Mouse (Mus musculus) ES-CJ7 (cell line): Measurements from ENCODE around the gene Hmbs.
"Not testable (repeated sequence)": the region's sequence is repeated elsewhere in the genome, so short reads cannot be mapped to it uniquely, and the experiment has no call there.

ENCODE experiments used
- DNase-seq: peaks from one replicate; pipeline ENCODE4 v3.0.0; 2011; ENCODE audit warnings: low read depth, low spot score

Gene Hmbs

DNA sequence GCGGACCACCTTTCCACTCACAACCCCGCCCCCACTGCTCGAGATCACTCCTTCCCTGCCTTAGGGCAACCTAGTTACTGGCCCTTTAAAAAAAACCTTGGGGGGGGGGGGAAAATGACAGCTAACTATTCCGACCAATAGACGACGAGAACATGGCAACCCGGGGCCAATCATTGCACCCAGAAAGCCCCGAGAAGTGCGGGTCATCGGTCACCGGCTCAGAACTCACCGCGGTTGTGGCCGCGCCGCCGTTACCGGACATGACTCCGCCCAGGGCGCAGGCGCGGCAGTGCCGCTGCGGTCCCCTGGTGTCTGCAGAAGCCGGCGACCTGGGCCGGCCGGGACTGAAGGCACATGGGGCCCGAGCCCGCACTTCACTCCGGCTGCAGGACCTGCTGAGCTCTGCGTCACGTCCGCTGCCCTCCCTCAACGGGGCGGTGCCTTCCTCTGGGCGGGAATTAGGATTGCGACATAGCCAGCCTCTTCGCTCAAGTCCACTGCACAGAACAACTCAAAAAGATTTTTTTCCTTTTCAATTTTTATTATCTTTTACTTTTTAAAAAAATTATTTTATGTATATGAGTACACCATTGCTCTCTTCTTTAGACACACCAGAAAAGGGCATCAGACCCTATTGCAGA, at the start of gene Hmbs:
Gene Hmbs, minus strand, starts transcription at position 448 of the 641 bp plus-strand sequence.
- peak; percentile 87 for DNase-seq

DNA sequence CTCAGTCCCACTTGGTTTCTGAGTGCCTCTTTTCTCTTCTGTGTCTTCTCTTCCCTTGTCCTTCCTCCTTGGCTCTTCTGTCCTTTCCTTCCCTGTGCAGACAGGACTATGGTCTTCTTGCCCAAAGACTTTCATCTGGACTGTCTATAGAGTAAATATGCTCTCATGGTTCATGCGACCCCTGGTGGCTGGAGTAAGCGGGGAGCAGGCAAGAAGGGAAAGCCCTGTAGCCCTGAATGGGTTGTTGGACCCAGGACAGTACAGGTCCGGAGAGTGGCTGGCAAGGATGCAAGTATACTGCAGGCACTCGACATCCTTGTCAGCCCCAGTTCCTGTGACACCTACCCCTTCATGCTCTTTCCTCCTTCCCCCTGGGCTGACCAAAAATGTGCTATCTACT, 47.4 kb upstream of the Hmbs start:
- DNase-seq = peak; percentile 67

GRCm38 (mm10) chr9:44389273-44389672, 45.2 kb upstream of the Hmbs start:
- DNase-seq = peak; percentile 73

GRCm38 (mm10) chr9:44387221-44387620, 43.2 kb upstream of the Hmbs start:
- no peak for DNase-seq

DNA sequence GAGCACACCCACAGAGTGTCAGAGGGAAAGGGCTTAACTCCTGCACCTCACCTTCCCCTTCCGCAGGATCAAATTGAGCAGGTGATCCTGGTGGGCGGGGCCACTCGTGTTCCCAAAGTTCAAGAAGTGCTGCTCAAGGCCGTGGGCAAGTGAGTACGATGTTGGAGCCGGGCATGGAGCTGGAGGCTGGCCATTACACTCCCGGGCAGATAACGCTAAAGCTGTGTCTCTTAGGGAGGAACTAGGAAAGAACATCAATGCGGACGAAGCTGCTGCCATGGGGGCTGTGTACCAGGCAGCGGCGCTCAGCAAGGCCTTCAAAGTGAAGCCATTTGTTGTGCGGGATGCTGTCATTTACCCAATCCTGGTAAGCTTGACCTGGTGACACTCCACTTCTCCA, 40.6 kb upstream of the Hmbs start:
- DNase-seq = no peak

GRCm38 (mm10) chr9:44379862-44380261, 35.8 kb upstream of the Hmbs start:
- DNase-seq = no peak

GRCm38 (mm10) chr9:44379054-44379834, 35.2 kb upstream of the Hmbs start, which contains the start of gene Hyou1:
Gene Hyou1 (plus strand): TSS chr9:44379490.
- DNase-seq = peak; percentile 98

GRCm38 (mm10) chr9:44378153-44378730, 34.2 kb upstream of the Hmbs start:
- no peak for DNase-seq

DNA sequence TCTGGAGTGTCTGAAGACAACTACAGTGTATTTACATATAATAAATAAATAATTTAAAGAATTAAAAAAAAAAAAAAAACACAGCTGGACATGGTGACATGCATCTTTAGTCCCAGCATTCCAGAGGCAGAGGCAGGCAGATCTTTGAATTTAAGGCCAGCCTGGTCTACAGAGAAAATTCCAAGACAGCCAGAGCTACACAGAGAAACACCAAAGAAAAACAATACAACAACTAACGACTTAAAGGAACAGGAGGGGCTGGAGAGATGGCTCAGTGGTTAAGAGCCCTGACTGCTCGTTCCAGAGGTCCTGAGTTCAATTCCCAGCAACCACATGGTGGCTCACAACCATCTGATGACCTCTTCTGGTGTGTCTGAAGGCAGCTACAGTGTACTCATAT, 33.3 kb upstream of the Hmbs start:
- DNase-seq = not testable (repeated sequence)

DNA sequence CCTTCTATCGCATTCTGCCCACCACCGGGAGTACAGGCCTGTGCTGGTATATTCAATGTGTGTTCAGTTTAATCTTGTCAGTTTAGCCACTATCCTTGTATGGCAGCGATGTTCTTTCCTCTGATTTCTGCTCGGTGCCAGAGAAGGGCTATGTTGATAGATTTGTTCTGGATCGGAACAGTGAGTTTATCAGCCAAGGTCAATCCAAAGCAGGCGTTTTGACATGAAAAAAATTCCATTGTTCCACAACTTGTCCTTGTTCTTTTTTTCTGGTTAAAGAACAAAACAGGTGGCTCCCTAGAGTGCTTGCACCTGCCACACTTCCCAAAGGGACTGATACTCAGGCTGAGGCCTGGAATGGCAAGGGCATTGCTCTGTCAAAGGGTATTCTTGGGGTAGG, 32.1 kb upstream of the Hmbs start:
- DNase-seq = no peak

DNA sequence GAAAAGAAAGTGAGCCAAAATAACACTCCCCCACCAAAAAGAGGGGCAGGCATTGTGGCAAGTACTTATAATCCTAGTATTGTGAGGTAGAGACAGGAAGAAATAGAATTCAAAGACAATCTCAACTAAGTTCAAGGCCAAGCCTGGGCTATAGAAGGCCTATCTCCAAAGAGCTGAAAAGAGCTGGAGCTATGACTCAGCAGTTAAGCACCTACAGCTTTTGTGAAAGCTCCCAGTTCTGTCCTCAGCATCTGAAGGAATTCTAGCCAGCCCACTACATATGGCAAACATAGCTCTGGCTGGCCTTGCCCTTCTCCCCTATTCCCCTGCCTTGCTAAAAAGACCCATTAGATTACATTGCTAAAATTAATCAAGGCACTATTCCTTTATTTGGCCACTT, 29.4 kb upstream of the Hmbs start:
- DNase-seq = no peak

DNA sequence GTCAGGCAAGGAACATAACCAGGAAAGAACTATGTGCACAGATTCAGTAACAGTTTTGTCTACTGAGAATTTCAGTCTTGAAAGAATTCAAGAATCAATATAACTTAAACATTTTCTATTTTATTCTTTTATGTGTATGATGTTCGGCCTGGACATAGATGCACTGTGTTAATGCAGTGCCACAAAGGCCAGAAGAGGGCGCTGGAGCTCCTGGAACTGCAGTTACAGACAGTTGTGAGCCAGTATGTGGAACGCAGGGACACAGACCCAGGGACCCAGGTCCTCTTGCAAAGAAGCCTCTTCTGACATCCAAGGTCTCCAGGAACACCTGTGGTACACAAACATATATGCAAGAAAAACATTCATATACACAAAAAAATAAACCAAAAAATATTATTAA, 20.5 kb upstream of the Hmbs start:
- peak; percentile 80 for DNase-seq

GRCm38 (mm10) chr9:44361931-44362330, 17.9 kb upstream of the Hmbs start:
- not testable (repeated sequence) for DNase-seq

- DNase-seq = peak; percentile 99
Measured at GRCm38 (mm10) chr9:44361190-44361917, 17.3 kb upstream of the Hmbs start, which contains the start of gene Vps11. Gene Vps11 (minus strand): TSS chr9:44361670.

- no peak for DNase-seq
Measured at GRCm38 (mm10) chr9:44357207-44357606, 13.2 kb upstream of the Hmbs start.

GRCm38 (mm10) chr9:44353142-44353541, 9.1 kb upstream of the Hmbs start:
- no peak for DNase-seq

DNA sequence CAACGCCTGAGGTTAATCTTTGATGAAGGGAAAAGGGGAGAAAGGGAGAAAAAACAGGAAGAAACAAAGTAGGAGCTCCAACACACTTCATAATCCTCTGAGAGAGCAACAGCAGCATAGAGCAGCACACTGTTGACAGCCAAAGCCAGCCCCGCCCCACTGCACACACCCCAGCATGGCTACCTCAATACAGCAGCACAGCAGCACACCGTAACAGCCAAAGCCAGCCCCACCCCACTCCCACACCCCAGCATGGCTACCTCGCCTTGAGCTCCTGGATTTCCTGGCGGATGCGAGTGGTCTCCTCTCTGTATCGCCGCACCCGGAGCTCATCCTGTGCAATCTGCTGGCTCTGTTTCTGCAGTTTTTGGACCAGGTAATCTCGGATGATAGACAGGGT, 8.3 kb upstream of the Hmbs start:
- no peak for DNase-seq

DNA sequence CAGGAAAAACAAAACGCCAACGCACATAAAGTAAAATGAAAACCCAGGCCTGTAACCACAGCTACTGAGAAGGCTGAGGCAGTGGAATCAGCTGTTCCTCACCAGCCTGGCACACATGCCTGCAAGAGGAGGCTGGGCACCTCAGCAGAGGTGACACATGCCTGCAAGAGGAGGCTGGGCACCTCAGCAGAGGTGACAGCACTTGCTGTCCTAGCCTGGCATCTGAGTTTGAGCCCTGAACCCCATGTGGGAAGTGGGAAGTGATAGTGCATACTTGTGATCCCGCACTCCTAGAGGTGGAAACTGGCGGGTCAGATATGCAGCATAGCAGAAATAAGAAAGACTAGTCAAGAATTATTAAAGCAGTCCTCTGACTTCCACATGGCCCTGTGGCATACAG, 7.4 kb upstream of the Hmbs start:
- no peak for DNase-seq

DNA sequence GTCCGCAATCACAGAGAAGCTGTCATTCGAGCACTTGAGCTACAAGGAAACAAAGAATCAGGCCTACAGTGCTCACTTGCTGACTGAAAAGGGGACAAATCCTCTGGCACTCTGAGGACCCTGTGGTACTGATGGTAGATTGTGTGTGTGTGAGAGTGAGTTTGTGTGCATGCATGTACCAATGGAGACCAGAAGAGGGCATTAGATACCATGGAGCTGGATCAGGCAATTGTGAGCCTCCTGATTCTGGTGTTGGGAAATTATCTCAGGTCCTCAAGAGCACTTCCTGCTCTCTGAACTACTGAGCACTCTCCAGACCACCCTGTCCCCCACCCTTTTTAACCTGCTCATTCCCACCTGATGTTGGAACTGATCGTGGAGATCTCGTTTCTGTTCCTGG, 4.5 kb upstream of the Hmbs start:
- DNase-seq = peak; percentile 66

DNA sequence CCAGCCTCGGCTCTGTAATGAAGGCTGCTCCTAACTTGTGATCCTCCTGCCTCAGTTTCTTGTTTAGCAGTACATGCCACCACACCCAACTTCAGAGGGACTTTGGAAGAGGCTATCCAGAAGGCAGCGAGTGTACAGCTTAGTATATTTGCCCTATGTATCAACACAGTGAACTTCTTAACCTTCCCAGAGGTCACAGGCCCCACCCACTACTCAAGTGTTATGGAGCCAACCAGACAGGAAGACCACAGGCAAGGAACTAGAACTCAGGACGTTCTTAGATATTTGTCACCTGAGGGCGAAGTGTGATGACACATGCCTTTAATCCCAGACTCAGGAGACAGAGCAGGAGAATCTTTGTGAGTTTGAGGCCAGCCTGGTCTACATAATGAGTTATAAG, 3.6 kb upstream of the Hmbs start:
- no peak for DNase-seq

DNA sequence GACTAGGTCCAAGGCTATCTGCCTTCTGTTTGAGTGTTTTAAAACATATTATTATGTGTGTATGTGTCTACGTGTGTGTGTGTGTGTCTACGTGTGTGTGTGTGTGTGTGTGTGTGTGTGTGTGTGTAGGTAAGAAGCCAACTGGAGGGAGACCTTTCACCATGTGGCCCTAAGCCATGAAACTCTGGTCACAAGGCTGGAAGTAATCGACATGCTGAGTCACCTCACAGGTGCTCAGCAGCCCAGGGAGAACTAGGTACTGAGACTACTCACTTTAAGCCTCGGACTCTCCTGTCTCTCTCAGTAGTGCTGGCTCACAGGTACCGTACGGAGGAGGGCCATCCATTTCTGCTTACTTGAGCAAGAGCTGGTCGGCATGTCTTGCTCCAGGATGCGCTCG, 3.1 kb upstream of the Hmbs start:
- no peak for DNase-seq
